Mouse (Mus musculus) ES-Bruce4 (cell line): Measurements from ENCODE around the gene Disc1. TPM values are rescaled to one million over a fixed set of nuclear protein-coding genes. Genes with fewer than 3 reads are reported as not detected.

Source experiments
- H3K27ac ChIP-seq: 2 replicates; pipeline ENCODE4 v1.5.1; 2012; ENCODE audit warnings: low read length, inconsistent platforms; ENCODE audit not compliant: insufficient read depth
- H3K27me3 ChIP-seq: 2 replicates; pipeline ENCODE4 v1.6.1; 2012; ENCODE audit warnings: mild to moderate bottlenecking, low read length, inconsistent platforms; ENCODE audit not compliant: control insufficient read depth, poor library complexity, insufficient read depth, severe bottlenecking
- H3K36me3 ChIP-seq: 2 replicates; pipeline ENCODE4 v1.6.1; 2012; ENCODE audit warnings: inconsistent platforms, mild to moderate bottlenecking, low read length, moderate library complexity; ENCODE audit not compliant: control insufficient read depth, poor library complexity, insufficient read depth, severe bottlenecking
- H3K4me1 ChIP-seq: one replicate; pipeline ENCODE4 v1.8.1; 2011; ENCODE audit warnings: low read length; ENCODE audit not compliant: control insufficient read depth, insufficient read depth
- H3K4me3 ChIP-seq: 2 replicates; pipeline ENCODE4 v1.5.1; 2011; ENCODE audit warnings: low read depth, mild to moderate bottlenecking, low read length
- H3K9ac ChIP-seq: 2 replicates; pipeline ENCODE4 v1.6.1; 2012; ENCODE audit warnings: low read depth, mild to moderate bottlenecking, inconsistent platforms; ENCODE audit not compliant: poor library complexity, severe bottlenecking
- H3K9me3 ChIP-seq: replicated peaks from 2 replicates; pipeline ENCODE4 v1.6.1; 2012; ENCODE audit warnings: mild to moderate bottlenecking, low read length, inconsistent platforms; ENCODE audit not compliant: control insufficient read depth, poor library complexity, insufficient read depth, severe bottlenecking
- CTCF ChIP-seq: IDR thresholded peaks from one replicate; pipeline ENCODE4 v1.8.1; 2011; ENCODE audit warnings: low read depth, low read length
- EP300 ChIP-seq: IDR thresholded peaks from 2 replicates; pipeline ENCODE4 v1.6.1; 2011; ENCODE audit warnings: low read depth, low read length; ENCODE audit not compliant: insufficient read depth
- POLR2A ChIP-seq: IDR thresholded peaks from one replicate; pipeline ENCODE4 v1.8.1; 2011; ENCODE audit warnings: low read length; ENCODE audit not compliant: insufficient read depth
- polyA plus RNA-seq: library from polyadenylated mRNA; stranded (reverse); fragments of >200 nt; gene quantifications from 2 replicates; pipeline ENCODE4 v1.2.4, GENCODE M21; 2011; ENCODE audit warnings: low read depth; ENCODE audit not compliant: missing spikeins, insufficient read depth, insufficient read length

Disc1 gene
- polyA plus RNA-seq, 1 experiment: not detected

DNA sequence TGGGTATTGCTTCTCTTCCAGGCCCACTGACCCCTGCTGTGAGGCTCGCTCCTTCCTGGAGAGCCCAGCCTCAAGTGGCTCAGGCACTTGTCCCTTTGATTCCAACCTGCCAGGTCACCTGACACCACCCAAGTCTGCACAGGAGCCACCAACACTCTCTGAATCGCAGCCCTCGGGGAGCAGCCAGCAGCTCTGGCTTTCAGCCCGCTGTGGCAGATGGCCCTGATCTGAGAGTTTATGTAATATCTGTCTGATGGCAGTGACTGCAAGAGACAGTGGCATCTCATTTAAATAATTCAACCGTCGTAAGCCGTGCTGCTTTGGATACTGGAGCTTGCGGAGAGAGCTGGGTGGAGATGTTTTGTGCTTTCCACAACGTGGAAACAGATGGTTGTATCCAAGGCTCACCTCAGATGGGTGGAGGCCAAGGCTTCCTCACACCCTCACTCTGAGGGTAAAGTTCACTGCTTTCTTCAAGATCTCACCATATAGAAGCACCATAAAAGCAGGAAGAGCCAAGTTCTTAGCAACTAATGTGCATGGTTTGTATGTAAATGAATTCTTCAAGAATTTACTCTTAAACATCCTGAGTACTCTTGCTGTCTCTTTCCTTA is 24.9 kb downstream of the Disc1 start:
- Histone ChIP-seq H3K4me1 (no peaks in the 10 kb centered on the region), H3K36me3 (no peaks in the 10 kb centered on the region), H3K27ac (no peak overlapping the region), H3K9me3 (no peaks in the 10 kb centered on the region), H3K4me3 (no peak overlapping the region), H3K27me3 (no peaks in the 10 kb centered on the region), H3K9ac (no peak overlapping the region)
- TF ChIP-seq POLR2A (no peak), EP300 (no peak), CTCF (no peak)

DNA sequence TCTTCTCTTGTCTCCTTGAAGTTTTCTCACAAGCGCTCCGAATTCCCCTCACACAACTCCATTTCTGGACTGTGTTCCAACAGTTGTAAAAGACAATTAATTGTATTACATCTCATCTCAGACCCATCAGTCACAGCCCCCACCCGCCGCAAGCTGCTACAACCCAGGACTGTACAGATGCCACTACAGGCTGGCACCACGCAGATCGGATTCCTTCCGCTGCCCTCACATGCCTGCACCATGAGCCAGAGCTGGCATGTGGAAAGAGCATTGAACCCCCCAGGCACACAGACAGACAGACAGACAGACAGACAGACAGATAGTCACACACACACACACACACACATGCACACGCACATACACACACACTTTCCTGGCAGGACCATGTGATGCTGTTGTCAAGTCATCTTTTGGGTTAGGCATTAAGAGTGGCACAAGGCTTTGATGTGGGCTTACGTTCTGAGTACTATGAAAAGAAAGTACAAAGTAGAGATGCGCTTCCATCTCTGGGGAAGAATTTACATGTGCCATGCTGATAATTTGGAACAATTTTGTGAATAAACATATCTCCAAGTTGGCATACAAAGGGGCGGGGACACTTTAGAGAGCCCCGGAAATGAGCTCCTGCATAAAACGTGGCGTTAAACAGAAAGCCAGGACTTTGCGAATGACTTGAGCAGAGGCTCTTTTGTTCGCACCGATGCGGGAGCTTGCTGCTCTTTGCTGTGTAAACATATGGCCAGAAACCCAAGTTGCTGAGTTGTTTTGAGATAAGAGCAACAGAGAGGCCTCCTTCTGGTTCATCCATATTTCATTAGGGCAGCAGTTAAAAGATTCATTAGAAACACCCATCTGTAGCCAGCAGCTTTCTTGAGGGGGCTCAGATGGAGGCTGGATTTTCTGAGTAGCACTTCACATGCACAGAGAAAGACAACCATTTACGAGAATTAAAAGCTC is 26.7 kb downstream of the Disc1 start:
- no peak overlapping the region for H3K27ac ChIP-seq
- no peak overlapping the region for H3K9ac ChIP-seq
- no peaks in the 10 kb centered on the region for H3K27me3 ChIP-seq
- H3K9me3 ChIP-seq: no peaks in the 10 kb centered on the region
- no peak for TF ChIP-seq EP300
- no peak for TF ChIP-seq CTCF
- no peak for TF ChIP-seq POLR2A
- H3K36me3 ChIP-seq: no peaks in the 10 kb centered on the region
- H3K4me1 ChIP-seq: no peaks in the 10 kb centered on the region
- H3K4me3 ChIP-seq: no peak overlapping the region

GRCm38 (mm10) chr8:125083746-125084145 is 29.8 kb downstream of the Disc1 start:
- Histone ChIP-seq H3K9ac (no peak overlapping the region), H3K27me3 (no peaks in the 10 kb centered on the region), H3K4me3 (no peak overlapping the region), H3K36me3 (no peaks in the 10 kb centered on the region), H3K27ac (no peak overlapping the region), H3K4me1 (no peaks in the 10 kb centered on the region), H3K9me3 (no peaks in the 10 kb centered on the region)
- TF ChIP-seq CTCF (no peak), POLR2A (no peak), EP300 (no peak)

DNA sequence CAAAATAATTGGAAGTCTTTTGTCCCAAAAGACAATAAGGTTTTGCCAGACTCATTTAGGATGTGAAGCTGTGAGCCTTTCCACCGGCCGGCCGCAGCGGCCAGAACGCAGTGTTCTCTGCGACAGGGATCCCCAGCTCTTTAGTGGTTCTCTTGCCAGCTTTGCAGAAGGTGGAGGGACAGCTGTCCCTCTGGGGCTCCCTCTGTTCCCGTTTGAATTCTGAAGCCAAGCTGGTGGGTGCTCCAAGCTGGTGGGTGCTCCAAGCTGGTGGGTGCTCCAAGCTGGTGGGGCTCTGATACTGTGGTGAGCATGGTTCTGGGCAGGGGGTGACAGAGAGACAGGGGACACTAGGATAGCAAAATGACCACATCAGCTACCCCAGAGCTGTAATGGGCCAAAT is 30.5 kb downstream of the Disc1 start:
- TF ChIP-seq CTCF (no peak), POLR2A (no peak), EP300 (no peak)
- Histone ChIP-seq H3K4me1 (no peaks in the 10 kb centered on the region), H3K36me3 (no peaks in the 10 kb centered on the region), H3K27me3 (no peaks in the 10 kb centered on the region), H3K9ac (no peak overlapping the region), H3K9me3 (no peaks in the 10 kb centered on the region), H3K4me3 (no peak overlapping the region), H3K27ac (no peak overlapping the region)

DNA sequence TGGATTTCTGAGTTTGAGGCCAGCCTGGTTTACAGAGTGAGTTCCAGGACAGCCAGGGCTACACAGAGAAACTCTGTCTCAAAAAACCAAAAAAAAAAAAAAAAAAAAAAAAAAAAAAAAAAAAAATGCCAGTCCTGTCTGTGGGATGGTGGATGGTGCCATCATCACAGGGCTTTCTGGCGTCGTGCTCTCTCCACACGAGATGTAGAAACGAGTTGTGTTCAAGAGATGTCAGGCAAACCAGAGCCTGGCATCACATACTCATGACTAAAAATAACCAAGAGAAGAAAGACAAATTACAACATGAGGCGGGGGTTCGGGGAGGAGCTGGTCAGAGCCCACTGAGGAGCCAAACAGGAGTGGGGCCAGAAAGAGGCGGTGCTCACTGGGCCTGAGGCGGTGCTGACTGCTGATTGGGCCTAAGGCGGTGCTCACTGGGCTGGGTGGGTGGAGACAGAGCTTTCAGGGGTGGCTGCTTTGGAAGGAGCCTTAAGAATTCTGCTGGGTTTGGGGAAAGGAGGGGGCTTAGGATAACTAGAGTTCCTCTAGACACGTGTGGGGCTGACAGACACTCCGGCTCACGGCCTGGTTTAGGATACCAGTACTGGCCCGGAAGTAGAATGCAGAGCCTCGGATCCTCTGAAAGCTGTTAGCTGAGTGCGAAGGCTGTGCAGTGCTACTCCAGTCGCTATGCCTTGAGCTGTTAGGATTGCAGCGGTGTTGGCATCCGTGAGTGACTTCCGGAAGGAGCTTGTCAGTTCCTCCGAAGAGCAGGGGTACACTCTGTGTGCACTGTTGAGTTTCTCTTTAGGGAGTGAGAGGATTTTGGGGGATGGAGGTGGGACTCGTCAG is 37.1 kb downstream of the Disc1 start:
- TF ChIP-seq POLR2A (no peak), CTCF (no peak), EP300 (no peak)
- H3K9me3 ChIP-seq: no peaks in the 10 kb centered on the region
- no peak overlapping the region for H3K9ac ChIP-seq
- H3K4me3 ChIP-seq: no peak overlapping the region
- no peaks in the 10 kb centered on the region for H3K4me1 ChIP-seq
- no peak overlapping the region for H3K27ac ChIP-seq
- H3K27me3 ChIP-seq: no peaks in the 10 kb centered on the region
- H3K36me3 ChIP-seq: no peaks in the 10 kb centered on the region
